Mouse (Mus musculus): ENCODE results near the gene Arhgef19.

Arhgef19 gene

DNA sequence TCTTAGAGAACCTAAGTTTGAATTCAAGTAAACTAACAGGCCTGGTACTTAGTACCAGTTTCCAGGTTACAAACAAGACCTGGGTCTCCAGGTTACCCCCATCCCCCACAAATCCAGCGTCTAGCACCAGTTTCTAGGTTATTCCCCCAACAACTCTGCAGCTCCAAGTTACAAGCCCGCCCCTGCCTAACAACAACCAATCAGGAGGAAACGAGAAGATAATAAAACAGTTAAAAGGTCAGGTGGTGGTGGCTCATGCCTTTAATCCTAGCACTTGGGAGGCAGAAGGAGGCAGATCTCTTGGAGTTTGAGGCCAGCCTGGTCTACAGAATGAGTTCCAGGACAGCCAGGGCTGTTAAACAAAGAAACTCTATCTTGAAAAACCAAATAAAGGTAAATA, 28.0 kb downstream of the Arhgef19 start:
- DNase-seq: no peak

GRCm38 (mm10) chr4:141267837-141268236, 28.5 kb downstream of the Arhgef19 start:
- DNase-seq: peak in 1 of 2 experiments; percentile 80

DNA sequence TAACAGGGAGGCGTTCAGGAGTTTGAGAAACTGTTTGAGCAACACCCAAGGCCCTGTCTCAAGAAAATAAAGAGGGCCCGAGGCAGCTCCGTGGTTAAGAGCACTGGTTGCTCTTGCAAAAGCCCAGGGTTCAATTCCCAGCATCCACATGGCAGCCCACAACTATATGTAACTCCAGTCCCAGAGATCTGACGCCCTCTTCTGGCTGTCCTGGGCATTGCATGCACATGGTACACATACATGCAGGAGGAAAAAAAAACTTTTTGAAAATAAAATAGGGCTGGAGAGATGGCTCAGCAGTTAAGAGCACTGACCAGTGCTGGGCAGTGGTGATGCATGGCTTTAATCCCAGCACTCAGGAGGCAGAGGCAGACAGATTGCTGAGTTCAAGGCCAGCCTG, 29.1 kb downstream of the Arhgef19 start:
- no peak for DNase-seq

- DNase-seq: no peak
Measured at GRCm38 (mm10) chr4:141269080-141269479, 29.8 kb downstream of the Arhgef19 start.

DNA sequence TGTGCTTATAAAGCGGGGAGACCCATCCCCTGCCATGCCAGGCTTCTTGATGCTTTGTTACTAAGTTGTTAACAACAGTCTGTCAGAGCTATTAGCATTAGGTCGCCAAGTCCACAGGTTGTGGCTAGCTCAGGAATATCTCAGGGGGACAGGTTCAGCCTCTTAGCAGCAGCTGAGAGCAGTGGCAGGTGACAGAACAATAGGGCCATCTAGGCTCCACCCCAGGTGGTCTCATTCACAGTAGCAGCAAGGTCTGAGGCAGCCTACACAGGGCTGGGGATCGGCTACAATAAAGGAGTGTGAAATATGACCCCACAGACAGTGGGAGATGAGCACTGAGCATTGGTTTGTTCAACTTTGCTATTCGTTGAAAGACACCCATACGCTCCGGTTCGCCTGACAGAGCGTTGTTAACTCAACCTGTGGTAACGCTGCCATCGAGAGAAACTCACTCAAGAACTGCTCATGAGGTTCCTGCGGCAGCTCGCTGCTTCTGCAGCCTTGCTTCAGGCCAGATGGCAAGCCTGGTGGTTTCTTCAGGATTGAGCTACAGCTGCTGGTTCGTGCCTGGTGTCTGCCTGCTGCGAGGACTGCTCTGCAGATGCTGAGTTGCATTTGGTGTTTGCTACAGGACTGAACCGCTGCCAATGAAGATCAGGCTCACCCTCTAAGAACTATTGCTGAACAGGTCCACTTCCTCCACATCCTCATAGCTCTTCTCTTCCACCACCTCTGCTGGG, 31.1 kb downstream of the Arhgef19 start:
- no peak for DNase-seq

DNA sequence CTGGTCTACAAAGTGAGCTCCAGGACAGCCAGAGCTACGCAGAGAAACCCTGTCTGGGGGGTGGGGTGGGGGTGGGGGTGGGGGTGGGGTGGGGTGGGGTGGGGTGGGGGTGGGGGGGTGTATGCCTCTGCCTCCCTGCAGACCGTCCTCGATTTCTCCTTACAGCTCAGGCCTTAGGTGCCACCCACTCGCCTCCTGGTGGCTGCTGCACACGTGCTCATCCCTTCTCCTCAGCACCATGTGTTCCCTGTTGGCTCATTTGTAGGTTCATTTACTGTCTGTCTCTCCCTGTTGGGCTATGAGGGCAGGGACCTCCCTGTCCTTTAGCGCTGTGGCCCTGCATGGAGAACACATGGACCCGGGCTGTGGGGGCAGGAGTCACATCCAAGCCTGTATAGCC, 31.9 kb downstream of the Arhgef19 start:
- no peak for DNase-seq

DNA sequence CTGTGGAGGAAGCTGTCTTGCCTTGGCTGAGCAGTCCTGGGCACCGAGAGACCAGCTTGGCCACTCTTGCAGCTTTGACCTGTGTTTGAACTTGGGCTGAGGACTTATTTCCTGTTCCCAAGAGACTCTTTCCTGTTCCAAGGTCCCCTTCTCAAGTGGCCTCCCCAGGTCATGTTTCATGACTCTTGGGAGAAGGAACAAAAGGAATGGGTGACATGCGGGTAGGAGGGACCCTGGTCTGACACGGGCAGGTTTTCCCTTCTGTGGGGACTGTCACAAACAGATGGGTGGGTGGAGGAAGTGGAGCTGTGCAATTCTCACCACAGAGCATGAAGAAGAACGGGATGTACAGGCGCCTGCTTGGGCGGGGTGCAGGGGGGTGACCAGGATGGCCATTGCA, 32.4 kb downstream of the Arhgef19 start:
- DNase-seq: peak; percentile 67 to 74

GRCm38 (mm10) chr4:141272878-141273277, 33.6 kb downstream of the Arhgef19 start:
- DNase-seq: peak; percentile 66 to 72

DNA sequence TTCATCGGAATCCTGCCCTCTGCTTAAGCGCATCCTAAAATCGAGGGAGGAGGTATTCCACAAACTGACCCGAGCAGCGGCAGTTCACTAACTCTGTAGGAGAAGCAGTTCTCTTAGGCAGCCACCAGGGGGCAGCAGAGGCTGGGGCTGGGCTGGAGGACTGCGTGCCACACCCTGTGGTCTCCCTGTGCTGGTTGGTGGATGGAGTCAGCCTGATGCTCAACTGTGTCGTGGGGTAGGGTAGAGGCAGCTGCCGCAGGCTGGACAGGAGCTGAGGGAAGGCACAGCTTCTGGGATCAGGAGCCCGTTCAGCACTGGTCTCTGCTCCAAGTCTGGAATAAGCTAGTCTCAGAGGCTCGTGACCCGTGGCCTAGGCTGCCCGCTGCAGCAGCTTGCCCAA, 34.0 kb downstream of the Arhgef19 start:
- peak; percentile 91 to 93 for DNase-seq

DNA sequence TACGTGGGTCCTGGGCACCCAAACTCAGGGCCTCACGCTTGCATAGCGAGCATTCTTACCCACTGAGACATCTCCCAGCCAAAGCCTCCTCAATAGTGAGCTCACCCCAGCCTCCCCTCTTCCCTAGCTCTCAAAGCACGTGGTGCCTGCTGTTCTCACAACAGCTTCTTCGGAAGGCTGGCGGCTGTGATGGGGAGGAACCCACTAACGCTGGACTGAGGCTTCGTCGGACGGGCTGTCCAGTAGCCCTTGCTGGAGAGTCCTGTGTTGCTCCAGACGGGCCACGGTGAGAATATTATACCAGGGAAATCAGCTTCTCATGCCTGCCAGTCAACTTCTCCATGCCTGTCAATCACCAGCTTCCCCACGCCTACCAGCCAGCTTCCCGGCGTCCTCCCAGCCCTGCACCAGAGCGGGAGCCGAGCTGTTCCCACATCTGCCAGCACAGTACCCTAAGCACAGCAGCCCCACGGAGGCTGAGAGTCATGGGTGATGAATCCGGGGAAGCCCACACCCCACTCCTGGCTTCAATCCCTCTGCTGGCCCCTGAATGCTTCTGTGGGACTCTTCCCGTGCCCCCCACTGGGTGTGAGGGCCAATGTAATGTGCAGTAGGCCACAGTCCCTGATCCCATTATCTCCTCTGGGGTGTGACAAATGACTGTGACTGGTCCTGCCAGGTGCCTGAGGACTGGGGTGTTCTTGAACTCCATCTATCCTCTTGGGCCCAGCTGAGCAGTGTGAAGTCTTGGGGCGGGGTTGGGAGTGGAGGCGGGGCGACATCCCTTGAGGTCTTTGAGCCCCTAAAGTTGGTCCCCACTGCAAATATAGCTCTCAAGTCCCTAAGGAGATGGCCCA, 35.4 kb downstream of the Arhgef19 start:
- DNase-seq: no peak

DNA sequence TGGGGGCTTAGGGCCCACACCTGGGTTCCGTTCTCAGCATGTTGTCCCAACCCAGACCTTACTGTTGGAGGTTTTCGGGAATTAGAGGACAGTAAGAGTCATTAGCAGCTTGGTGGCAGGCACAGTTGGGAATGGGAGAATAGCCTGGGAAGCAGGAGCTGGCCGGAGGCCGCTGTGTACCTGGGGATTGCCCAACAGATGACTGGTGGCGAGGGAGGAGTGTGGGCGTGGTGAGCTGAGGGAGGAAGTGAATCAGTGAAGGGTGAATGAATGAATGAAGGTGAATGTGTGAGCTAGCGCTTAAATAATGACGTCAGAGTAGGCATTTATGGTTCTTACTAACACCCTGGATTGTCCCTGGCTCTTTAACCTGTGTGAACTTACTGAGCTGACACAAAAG, 37.9 kb downstream of the Arhgef19 start:
- DNase-seq: no peak

GRCm38 (mm10) chr4:141278154-141278553, 38.9 kb downstream of the Arhgef19 start:
- peak; percentile 91 to 96 for DNase-seq

- DNase-seq: peak; percentile 68 to 80
Measured at GRCm38 (mm10) chr4:141279327-141279726, 40.0 kb downstream of the Arhgef19 start.

DNA sequence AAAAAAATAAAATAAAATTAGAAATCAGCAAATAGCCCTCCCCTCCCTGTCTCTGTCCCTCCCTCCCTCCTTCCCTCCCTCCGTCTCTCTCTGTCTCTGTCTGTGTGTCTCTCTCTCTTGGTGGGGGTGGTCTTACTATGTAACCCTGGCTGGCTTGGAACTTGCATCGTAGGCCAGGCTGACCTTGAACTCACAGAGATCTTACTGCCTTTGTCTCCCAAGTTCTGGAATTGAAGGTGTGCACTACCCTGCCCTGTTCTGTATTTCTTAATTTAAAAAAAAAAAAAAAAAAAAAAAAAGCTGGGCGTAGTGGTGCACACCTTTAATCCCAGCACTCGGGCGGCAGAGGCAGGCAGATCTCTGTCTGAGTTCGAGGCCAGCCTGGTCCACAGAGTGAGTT, 40.5 kb downstream of the Arhgef19 start:
- no peak for DNase-seq

- DNase-seq: no peak
Measured at GRCm38 (mm10) chr4:141280471-141280870, 41.2 kb downstream of the Arhgef19 start.

- peak; percentile 49 to 73 for DNase-seq
Measured at GRCm38 (mm10) chr4:141281153-141281552, 41.9 kb downstream of the Arhgef19 start.

DNA sequence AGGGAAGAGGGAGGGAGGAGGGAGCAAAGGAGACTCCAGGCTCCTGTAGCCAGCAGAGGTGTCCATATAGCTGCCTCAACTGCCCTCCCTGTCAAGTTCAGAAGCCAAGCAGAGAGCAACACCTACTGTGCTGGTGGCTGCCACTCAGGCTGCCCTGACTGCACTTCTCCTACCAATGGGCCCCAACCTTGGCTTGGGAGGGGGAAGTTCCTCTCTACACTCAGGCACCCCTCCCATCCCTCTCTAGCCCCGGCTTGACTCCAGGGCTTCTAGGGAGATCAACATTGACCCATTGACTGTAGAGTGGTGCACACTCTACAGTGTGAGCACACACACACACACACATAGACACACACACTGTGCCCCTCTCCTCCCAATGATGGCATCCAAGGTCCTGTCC, 42.3 kb downstream of the Arhgef19 start:
- no peak for DNase-seq

DNA sequence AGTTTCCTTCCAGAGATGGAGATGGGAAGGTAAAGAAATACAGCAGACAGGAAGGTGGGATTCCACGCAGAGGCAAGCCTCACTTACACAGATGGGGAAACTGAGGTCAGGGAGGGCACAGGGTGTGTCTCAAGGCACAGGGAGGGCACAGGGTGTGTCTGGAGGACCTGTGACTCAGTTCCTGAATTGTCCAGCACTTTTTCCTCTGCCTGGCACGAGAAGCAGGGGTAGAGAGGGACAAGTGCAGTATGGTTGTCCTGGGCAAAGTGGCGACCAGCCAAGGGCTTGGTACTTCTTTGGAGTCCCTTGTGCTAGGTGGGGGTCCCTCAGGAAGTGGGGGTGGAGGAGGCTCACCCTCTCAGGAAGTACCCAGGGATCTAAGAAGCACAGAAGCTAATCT, 42.8 kb downstream of the Arhgef19 start:
- peak in 1 of 2 experiments; percentile 59 for DNase-seq

- DNase-seq: no peak
Measured at GRCm38 (mm10) chr4:141282623-141283022, 43.3 kb downstream of the Arhgef19 start.

- DNase-seq: no peak
Measured at GRCm38 (mm10) chr4:141283176-141283878, 44.0 kb downstream of the Arhgef19 start.

- no peak for DNase-seq
Measured at GRCm38 (mm10) chr4:141283879-141284411, 44.6 kb downstream of the Arhgef19 start.

DNA sequence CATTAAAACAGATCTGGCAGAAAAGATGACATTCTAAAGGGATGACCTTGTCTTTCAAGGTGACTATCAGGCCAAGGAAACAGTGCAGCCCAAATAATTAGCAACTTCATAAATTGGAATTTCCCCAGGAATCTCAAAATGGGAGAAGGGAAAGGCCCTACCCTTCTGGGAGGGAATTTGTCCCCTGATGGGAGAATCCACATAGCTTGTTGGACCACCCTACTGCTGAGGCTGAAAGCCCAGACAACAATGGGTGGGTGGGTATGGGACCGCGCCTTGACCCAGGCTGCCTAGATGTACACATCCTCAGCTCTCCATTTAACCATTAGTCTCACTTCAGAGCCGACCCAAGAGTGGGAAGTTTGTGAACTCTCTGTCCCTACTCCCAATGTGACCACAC, 45.2 kb downstream of the Arhgef19 start:
- no peak for DNase-seq

DNA sequence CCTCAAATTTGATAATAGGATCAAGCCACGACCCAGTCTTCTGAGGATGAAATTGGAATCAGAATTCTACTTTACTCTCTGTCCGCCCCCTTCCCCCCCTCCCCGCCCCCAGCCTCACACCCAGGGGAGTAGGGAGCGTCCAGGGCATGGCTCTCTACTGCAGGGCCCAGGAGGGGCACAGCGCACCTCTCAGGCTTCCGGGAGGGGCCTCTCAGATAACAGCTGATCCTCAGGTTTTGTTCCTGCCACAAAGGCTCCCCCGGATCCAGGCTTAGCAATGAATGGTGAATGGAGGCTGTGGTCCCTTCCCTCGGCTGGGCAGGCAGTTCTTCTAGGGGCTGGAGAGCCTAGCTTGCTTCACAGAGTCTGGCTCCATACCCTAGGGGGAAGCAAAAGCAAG, 45.8 kb downstream of the Arhgef19 start:
- DNase-seq: no peak
